Mouse (Mus musculus): ENCODE measurements at regions not wholly inside any gene's neighbourhood (a gene's known extent, or its start where the extent isn't known, plus 50 kb on each side); places are given as distances from the start of the nearest gene placed in this dataset.

- H3K27ac ChIP-seq, result no peak overlapping the region
- H3K4me3 ChIP-seq (replicated peaks), result no peak overlapping the region
- no peak overlapping the region for H3K9ac ChIP-seq
- no peaks in the 10 kb centered on the region for H3K36me3 ChIP-seq (replicated peaks)
- H3K27me3 ChIP-seq, result no peaks in the 10 kb centered on the region
- no peaks in the 10 kb centered on the region for H3K9me3 ChIP-seq
- no peak for ATAC-seq (ENCODE audit: low FRiP score)
- H3K4me1 ChIP-seq, result peaks cover 18% of the 10 kb centered on the region
- no peak overlapping the region for H3K4me2 ChIP-seq
- 65% methylated on average over 5 of the region's 5 CpGs for whole genome bisulfite sequencing
Observed at GRCm38 (mm10) chr16:51916337-51916736, 114.7 kb upstream of the Cblb start.

DNA sequence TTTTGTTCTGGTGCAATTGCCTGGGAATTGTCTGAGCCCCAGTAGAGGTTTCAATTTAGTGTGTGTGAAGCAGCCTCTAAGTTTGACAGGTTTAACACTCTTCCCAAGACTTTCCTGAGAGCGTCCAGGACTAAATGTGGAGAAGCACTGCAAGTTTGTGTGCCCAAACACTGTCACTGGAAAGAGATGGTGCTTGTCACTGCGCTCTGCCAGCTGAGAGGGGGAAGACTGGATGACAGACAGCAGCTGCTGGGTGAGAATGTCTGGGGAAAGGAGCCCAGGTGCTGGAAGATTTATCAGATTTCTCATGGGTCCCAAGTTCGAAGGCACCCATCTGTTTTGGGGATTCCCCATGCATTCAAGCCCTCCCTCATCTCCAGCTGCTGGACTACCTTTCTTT lies 114.2 kb upstream of the Cblb start:
- 71% methylated on average over 3 of the region's 3 CpGs for WGBS

GRCm38 (mm10) chr16:51917540-51917939 lies 113.5 kb upstream of the Cblb start:
- H3K27me3 ChIP-seq, result no peaks in the 10 kb centered on the region
- no peak overlapping the region for H3K27ac ChIP-seq
- no peaks in the 10 kb centered on the region for H3K9me3 ChIP-seq
- no peaks in the 10 kb centered on the region for H3K36me3 ChIP-seq (replicated peaks)
- WGBS, result 55% methylated on average over 2 of the region's 2 CpGs
- H3K4me3 ChIP-seq (replicated peaks), result no peak overlapping the region
- no peak for ATAC-seq (ENCODE audit: low FRiP score)
- no peak overlapping the region for H3K9ac ChIP-seq
- H3K4me1 ChIP-seq, result peaks cover 18% of the 10 kb centered on the region
- H3K4me2 ChIP-seq, result no peak overlapping the region

More for the DNA sequence above, 114.2 kb upstream of the Cblb start:
- no peak overlapping the region for H3K9ac ChIP-seq
- H3K4me1 ChIP-seq, result peaks cover 18% of the 10 kb centered on the region
- H3K4me2 ChIP-seq, result no peak overlapping the region
- no peak overlapping the region for H3K27ac ChIP-seq
- ATAC-seq (ENCODE audit: low FRiP score), result no peak
- no peak overlapping the region for H3K4me3 ChIP-seq (replicated peaks)
- no peaks in the 10 kb centered on the region for H3K9me3 ChIP-seq
- H3K36me3 ChIP-seq (replicated peaks), result no peaks in the 10 kb centered on the region
- no peaks in the 10 kb centered on the region for H3K27me3 ChIP-seq

GRCm38 (mm10) chr16:51921025-51921424 lies 110.0 kb upstream of the Cblb start:
- no peaks in the 10 kb centered on the region for H3K36me3 ChIP-seq (replicated peaks)
- no peak overlapping the region for H3K27ac ChIP-seq
- no peak overlapping the region for H3K9ac ChIP-seq
- H3K27me3 ChIP-seq, result no peaks in the 10 kb centered on the region
- no peak overlapping the region for H3K4me3 ChIP-seq (replicated peaks)
- ATAC-seq (ENCODE audit: low FRiP score), result no peak
- H3K4me1 ChIP-seq, result peaks cover 10% of the 10 kb centered on the region
- no peaks in the 10 kb centered on the region for H3K9me3 ChIP-seq
- no peak overlapping the region for H3K4me2 ChIP-seq
- 93% methylated on average over 4 of the region's 4 CpGs for WGBS

DNA sequence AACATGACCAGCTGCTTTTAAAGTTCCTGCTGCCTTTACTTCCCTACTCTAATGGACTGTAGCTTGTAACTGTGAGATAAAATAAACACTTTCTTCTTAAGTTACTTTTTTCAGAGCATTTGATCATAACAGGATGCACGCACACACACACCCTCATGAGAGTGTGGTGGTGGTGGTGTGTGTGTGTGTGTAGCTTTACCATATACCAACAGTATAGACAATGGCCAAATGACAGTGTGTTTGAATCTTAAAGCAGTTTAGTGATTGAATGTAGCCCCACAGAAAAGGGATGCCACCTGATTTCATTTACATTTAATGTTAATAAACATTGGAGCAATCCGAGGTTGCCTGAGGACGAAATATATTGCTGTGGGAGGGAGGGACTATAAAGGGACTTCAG lies 108.4 kb upstream of the Cblb start:
- no peak overlapping the region for H3K4me3 ChIP-seq (replicated peaks)
- H3K36me3 ChIP-seq (replicated peaks), result no peaks in the 10 kb centered on the region
- H3K9ac ChIP-seq, result no peak overlapping the region
- H3K9me3 ChIP-seq, result no peaks in the 10 kb centered on the region
- no peak overlapping the region for H3K4me2 ChIP-seq
- ATAC-seq (ENCODE audit: low FRiP score), result no peak
- H3K27me3 ChIP-seq, result no peaks in the 10 kb centered on the region
- no peak overlapping the region for H3K27ac ChIP-seq
- H3K4me1 ChIP-seq, result no peaks in the 10 kb centered on the region
- WGBS, result 85% methylated on average over 3 of the region's 3 CpGs

DNA sequence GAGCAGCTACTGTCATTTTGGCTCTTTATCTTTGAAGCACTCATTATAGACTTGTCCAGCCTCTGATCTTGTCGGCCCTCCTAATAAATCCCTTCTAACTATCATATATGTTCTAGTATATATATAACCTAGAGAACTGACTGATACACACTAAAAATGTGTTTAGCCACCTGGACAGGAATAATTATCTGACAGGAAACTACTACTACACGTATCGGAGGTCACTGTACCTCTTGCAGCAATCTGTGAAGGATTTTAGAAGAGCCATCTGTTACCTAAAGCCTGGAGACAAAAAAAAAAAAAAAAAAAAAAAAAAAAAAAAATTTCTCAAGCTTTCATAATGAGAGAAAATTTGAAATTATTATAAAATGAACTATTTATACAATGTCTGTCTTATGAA lies 105.4 kb upstream of the Cblb start:
- Histone ChIP-seq H3K4me1 (no peaks in the 10 kb centered on the region), H3K9ac (no peak overlapping the region), H3K36me3 (replicated peaks) (no peaks in the 10 kb centered on the region), H3K4me2 (no peak overlapping the region), H3K27ac (no peak overlapping the region), H3K4me3 (replicated peaks) (no peak overlapping the region), H3K9me3 (no peaks in the 10 kb centered on the region), H3K27me3 (no peaks in the 10 kb centered on the region)
- 85% methylated on average over 3 of the region's 3 CpGs for WGBS
- ATAC-seq (ENCODE audit: low FRiP score), result no peak

- ATAC-seq (ENCODE audit: low FRiP score), result no peak
- Histone ChIP-seq H3K4me1 (no peaks in the 10 kb centered on the region), H3K27ac (no peak overlapping the region), H3K27me3 (no peaks in the 10 kb centered on the region), H3K4me3 (replicated peaks) (no peak overlapping the region), H3K4me2 (no peak overlapping the region), H3K9me3 (no peaks in the 10 kb centered on the region), H3K36me3 (replicated peaks) (no peaks in the 10 kb centered on the region), H3K9ac (no peak overlapping the region)
- 80% methylated on average over 2 of the region's 2 CpGs for WGBS
Observed at GRCm38 (mm10) chr16:51933122-51933521, 97.9 kb upstream of the Cblb start.

GRCm38 (mm10) chr16:51933965-51934364 lies 97.1 kb upstream of the Cblb start:
- no peak overlapping the region for H3K4me2 ChIP-seq
- H3K36me3 ChIP-seq (replicated peaks), result no peaks in the 10 kb centered on the region
- H3K27me3 ChIP-seq, result no peaks in the 10 kb centered on the region
- no peak overlapping the region for H3K9ac ChIP-seq
- H3K4me3 ChIP-seq (replicated peaks), result no peak overlapping the region
- H3K27ac ChIP-seq, result no peak overlapping the region
- no peaks in the 10 kb centered on the region for H3K9me3 ChIP-seq
- ATAC-seq (ENCODE audit: low FRiP score), result no peak
- no peaks in the 10 kb centered on the region for H3K4me1 ChIP-seq
- 91% methylated on average over 3 of the region's 3 CpGs for WGBS

- no peaks in the 10 kb centered on the region for H3K36me3 ChIP-seq (replicated peaks)
- no peaks in the 10 kb centered on the region for H3K4me1 ChIP-seq
- ATAC-seq (ENCODE audit: low FRiP score), result no peak
- no peak overlapping the region for H3K27ac ChIP-seq
- H3K4me3 ChIP-seq (replicated peaks), result no peak overlapping the region
- no peak overlapping the region for H3K4me2 ChIP-seq
- H3K9ac ChIP-seq, result no peak overlapping the region
- H3K9me3 ChIP-seq, result no peaks in the 10 kb centered on the region
- WGBS, result 85% methylated on average over 9 of the region's 9 CpGs
- H3K27me3 ChIP-seq, result no peaks in the 10 kb centered on the region
Observed at GRCm38 (mm10) chr16:51937298-51937697, 93.7 kb upstream of the Cblb start.

DNA sequence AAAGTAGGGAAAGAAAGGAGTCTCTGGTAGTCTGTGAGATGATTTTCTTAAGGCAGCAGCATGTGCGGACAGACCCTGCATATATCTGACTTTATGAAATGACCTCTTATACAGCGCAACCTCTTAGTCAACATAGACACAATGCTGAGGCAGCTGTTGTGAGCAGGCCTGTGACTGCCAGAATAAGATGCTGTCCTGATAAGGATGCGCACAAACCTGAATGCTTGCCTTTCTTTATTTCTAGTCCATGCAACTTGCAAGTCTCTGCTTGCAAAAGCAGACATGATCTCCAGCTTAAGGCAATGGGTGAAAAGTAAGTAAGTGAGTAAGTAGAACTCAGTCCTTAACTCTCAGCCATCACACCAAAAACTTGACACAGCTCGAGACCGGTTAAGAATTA lies 92.0 kb upstream of the Cblb start:
- Histone ChIP-seq H3K4me3 (replicated peaks) (no peak overlapping the region), H3K4me1 (no peaks in the 10 kb centered on the region), H3K36me3 (replicated peaks) (no peaks in the 10 kb centered on the region), H3K4me2 (no peak overlapping the region), H3K9me3 (no peaks in the 10 kb centered on the region), H3K27ac (no peak overlapping the region), H3K27me3 (no peaks in the 10 kb centered on the region), H3K9ac (no peak overlapping the region)
- 90% methylated on average over 5 of the region's 5 CpGs for WGBS
- no peak for ATAC-seq (ENCODE audit: low FRiP score)

DNA sequence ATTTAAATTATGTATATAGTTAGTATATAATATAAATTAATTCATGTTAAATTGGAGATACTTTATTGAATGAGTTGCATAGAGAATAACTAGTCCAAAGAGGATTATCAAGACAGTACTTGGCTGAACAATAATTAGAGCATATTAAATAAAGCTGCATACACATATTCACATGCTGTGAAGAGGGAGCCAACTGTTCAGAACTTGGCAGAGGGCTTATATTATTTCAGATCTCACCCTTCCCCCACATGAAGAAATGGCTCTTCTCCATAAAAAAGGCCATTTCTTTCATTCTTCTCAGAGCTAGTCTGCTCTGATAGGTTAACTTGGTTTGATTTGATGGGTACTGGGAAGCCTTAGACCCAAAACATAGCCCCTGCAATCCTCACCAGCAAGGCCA lies 90.5 kb upstream of the Cblb start:
- Histone ChIP-seq H3K4me1 (no peaks in the 10 kb centered on the region), H3K9me3 (no peaks in the 10 kb centered on the region), H3K4me2 (no peak overlapping the region), H3K9ac (no peak overlapping the region), H3K36me3 (replicated peaks) (no peaks in the 10 kb centered on the region), H3K27me3 (no peaks in the 10 kb centered on the region), H3K27ac (no peak overlapping the region), H3K4me3 (replicated peaks) (no peak overlapping the region)
- no peak for ATAC-seq (ENCODE audit: low FRiP score)

DNA sequence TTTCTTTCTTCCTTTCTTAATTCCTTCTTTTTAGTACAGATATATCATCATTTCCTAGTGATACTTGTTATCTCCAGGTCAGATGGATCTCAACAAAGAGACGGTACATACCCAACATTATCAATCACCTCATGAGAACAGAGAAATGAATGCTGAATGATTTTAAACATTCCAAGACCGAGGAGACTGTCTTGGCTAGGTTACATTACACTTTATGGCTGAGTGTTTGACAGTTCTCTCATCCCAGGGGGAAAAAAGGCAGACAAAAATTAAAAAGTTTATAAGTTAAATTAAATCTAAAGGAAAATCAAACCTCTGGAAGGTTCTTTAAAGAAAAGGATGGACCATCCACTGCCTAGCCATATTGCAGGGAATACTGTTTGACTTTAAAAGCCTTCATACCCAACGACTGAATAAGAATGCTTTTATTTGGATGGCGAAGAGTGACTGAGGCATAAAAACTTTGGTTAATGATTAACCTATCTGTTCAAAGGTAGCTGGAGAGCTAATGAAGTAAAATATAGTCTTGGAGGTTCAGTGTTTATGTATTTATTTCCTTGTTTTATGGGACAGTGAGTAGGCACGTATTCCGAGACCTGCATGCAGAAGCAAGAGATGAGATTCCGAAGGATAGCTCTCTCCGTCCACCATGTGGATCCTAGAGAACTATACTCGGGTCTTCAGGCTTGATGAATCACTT lies 88.4 kb upstream of the Cblb start:
- H3K4me3 ChIP-seq (replicated peaks), result no peak overlapping the region
- H3K36me3 ChIP-seq (replicated peaks), result no peaks in the 10 kb centered on the region
- no peak overlapping the region for H3K27ac ChIP-seq
- H3K4me2 ChIP-seq, result no peak overlapping the region
- H3K4me1 ChIP-seq, result no peaks in the 10 kb centered on the region
- no peaks in the 10 kb centered on the region for H3K9me3 ChIP-seq
- H3K9ac ChIP-seq, result no peak overlapping the region
- no peak for ATAC-seq (ENCODE audit: low FRiP score)
- no peaks in the 10 kb centered on the region for H3K27me3 ChIP-seq
- 92% methylated on average over 9 of the region's 9 CpGs for WGBS

DNA sequence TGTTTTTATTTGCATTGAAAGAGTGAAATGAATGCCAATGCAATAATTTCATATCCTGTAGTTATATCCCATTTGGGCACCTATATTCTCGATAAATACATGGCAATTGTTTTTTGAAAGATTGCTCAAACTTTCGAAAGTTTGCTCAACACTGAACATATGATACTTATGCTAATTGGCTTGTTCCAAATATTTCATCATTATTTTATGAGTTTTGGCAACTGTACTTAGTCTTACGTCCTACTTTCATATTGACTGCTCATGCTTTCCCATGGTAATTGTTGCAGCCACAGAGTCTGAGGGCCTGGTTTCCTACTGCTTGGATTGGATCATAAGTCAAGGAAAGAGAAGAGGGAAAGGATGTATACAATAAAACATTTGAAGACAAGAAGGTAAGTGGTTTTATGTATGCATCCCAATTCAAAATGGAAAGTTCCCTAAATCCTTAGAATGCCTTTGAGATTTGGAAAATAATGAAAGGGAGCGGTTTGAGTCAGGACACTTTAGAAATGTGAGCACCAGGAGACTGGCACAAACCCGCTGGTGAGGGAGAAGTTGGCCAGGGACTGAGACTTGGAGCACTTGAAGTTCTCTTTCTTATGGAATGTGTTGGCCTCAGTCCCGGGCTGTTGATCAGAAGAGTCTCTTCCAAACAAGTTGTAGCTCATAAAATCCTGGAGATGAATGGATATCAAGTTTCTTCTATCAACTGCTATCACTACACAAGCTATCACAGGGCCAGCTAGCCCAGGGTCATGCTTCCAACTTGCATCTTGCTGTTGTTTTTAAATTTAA lies 63.8 kb upstream of the Cblb start:
- Histone ChIP-seq H3K27ac (no peak overlapping the region), H3K4me2 (no peak overlapping the region), H3K9ac (no peak overlapping the region), H3K9me3 (no peaks in the 10 kb centered on the region), H3K4me3 (replicated peaks) (no peak overlapping the region), H3K4me1 (no peaks in the 10 kb centered on the region), H3K36me3 (replicated peaks) (no peaks in the 10 kb centered on the region), H3K27me3 (no peaks in the 10 kb centered on the region)
- WGBS, result 89% methylated on average over 6 of the region's 6 CpGs
- no peak for ATAC-seq (ENCODE audit: low FRiP score)
